Mouse (Mus musculus) heart, postnatal 25 days (tissue): ENCODE measurements around the gene Fgfr2. TPM values are rescaled to one million over a fixed set of nuclear protein-coding genes. Genes with fewer than 3 reads are reported as not detected.

ENCODE experiments used
- DNase-seq: peaks from one replicate; pipeline ENCODE4 v3.0.0; 2022; ENCODE audit warnings: low spot score
- intact Hi-C: fragments of 180-260 bp; cut with DNase I; formaldehyde crosslinking; loops from one replicate; pipeline ENCODE4 v1.15.1; 2025
- total RNA-seq, 2 experiments: library from RNA; stranded (reverse); gene quantifications; 2 replicates each; pipeline ENCODE4 v1.2.3; 2021

Fgfr2 gene
- total RNA-seq, 2 experiments from 2014 or later, result 1.7 to 1.8 TPM

- intact Hi-C loops, result no loop called here
- DNase-seq, result no peak
Measured at GRCm38 (mm10) chr7:130240191-130240590, 2883.0 kb downstream of the Fgfr2 start.

GRCm38 (mm10) chr7:130237244-130237643, 2885.9 kb downstream of the Fgfr2 start:
- intact Hi-C loops, result no loop called here
- no peak for DNase-seq

GRCm38 (mm10) chr7:130233777-130234176, 2889.4 kb downstream of the Fgfr2 start:
- no peak for DNase-seq
- intact Hi-C loops, result no loop called here

- no peak for DNase-seq
- intact Hi-C loops, result no loop called here
Measured at GRCm38 (mm10) chr7:130230034-130230433, 2893.1 kb downstream of the Fgfr2 start.

- no peak for DNase-seq
- intact Hi-C loops, result no loop called here
Measured at GRCm38 (mm10) chr7:130225227-130225626, 2897.9 kb downstream of the Fgfr2 start.

- no peak for DNase-seq
- intact Hi-C loops, result no loop called here
Measured at GRCm38 (mm10) chr7:130222633-130223354, 2900.4 kb downstream of the Fgfr2 start.

- no peak for DNase-seq
- intact Hi-C loops, result no loop called here
Measured at GRCm38 (mm10) chr7:130221661-130222387, 2901.3 kb downstream of the Fgfr2 start.

GRCm38 (mm10) chr7:130220627-130221026, 2902.5 kb downstream of the Fgfr2 start:
- intact Hi-C loops, result no loop called here

GRCm38 (mm10) chr7:130219844-130220243, 2903.3 kb downstream of the Fgfr2 start:
- no peak for DNase-seq
- intact Hi-C loops, result no loop called here

More at GRCm38 (mm10) chr7:130220627-130221026, 2902.5 kb downstream of the Fgfr2 start:
- no peak for DNase-seq

GRCm38 (mm10) chr7:130216272-130216671, 2906.9 kb downstream of the Fgfr2 start:
- intact Hi-C loops, result no loop called here
- DNase-seq, result no peak

GRCm38 (mm10) chr7:130215348-130216252, 2907.6 kb downstream of the Fgfr2 start:
- DNase-seq, result peak; percentile 44
- intact Hi-C loops, result no loop called here

GRCm38 (mm10) chr7:130213156-130213555, 2910.0 kb downstream of the Fgfr2 start:
- no peak for DNase-seq
- intact Hi-C loops, result no loop called here

GRCm38 (mm10) chr7:130211411-130211810, 2911.7 kb downstream of the Fgfr2 start:
- intact Hi-C loops, result no loop called here
- DNase-seq, result no peak

GRCm38 (mm10) chr7:130208601-130209000, 2914.5 kb downstream of the Fgfr2 start:
- intact Hi-C loops, result no loop called here
- DNase-seq, result no peak

- peak; percentile 7 for DNase-seq
- intact Hi-C loops, result no loop called here
Measured at GRCm38 (mm10) chr7:130206181-130206582, 2917.0 kb downstream of the Fgfr2 start.

GRCm38 (mm10) chr7:130205140-130205539, 2918.0 kb downstream of the Fgfr2 start:
- intact Hi-C loops, result no loop called here
- no peak for DNase-seq

- DNase-seq, result no peak
- intact Hi-C loops, result no loop called here
Measured at GRCm38 (mm10) chr7:130201020-130201419, 2922.1 kb downstream of the Fgfr2 start.

- intact Hi-C loops, result no loop called here
- no peak for DNase-seq
Measured at GRCm38 (mm10) chr7:130199951-130200350, 2923.2 kb downstream of the Fgfr2 start.

GRCm38 (mm10) chr7:130199317-130199716, 2923.8 kb downstream of the Fgfr2 start:
- DNase-seq, result no peak
- intact Hi-C loops, result no loop called here

GRCm38 (mm10) chr7:130195081-130195480, 2928.1 kb downstream of the Fgfr2 start:
- DNase-seq, result no peak
- intact Hi-C loops, result no loop called here
